Mouse (Mus musculus): ENCODE results near the gene Sirt3.

Gene Sirt3

DNA sequence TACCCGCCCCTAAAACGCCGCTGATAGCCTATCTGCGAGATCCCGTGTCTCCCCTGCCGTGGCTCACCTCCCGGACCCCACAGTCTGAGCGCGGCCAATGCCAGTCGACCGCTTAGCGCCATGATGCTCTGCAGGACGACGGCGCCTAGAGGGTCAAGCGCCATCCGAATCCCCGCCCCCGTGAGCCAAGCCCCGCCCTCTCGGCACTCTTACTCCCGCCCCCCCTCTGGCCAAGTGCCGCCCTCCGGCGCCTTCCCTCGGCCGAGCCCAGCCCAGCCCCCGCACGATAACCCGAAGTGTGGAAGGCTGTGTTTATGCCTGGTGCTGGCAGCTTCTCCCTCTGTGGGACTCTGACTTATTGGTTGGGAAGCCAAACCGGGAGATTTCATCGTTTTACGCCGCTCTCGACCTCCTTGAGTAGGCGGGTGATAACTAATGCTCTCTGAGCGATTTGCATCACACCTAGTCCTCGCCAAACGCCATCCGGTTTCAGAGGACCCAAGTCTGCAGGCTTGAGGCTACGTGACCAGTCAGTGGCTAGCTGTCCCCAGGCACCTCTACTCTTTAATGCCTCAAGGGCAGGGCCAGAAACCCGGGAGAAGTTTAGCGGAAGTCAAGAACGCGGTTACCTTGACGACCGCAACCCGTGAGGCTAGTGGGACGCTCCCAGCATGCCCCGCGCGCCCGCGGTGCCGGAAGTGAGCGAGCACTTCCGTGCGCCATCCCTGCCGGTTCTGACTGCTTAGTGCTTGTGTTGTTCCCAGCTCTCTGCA lies at the start of gene Sirt3, which contains the start of gene Psmd13:
Gene Sirt3 (minus strand): TSS at position 614 of the 773 bp plus-strand sequence.
Gene Psmd13 (plus strand): TSS at position 273 of the 773 bp plus-strand sequence.
- DNase-seq: peak; percentile 95

DNA sequence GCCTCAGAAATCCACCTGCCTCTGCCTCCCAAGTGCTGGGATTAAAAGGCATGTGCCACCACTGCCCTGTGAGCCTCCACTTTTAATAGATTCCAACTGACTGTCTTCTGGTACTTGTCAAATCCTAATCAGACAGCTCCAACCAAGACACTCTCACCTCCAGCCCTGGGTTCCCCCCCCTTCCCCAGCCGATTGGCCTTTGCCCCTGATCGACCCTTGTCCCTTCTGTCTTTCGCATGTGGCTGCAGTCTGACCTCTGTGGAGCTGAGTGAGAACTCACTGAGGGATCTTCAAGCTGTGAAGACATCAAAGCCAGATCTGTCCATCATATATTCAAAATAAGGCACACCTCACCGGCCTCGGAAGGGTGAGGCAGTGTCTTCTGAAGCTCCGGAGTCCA lies 45.1 kb upstream of the Sirt3 start:
- no peak for DNase-seq

DNA sequence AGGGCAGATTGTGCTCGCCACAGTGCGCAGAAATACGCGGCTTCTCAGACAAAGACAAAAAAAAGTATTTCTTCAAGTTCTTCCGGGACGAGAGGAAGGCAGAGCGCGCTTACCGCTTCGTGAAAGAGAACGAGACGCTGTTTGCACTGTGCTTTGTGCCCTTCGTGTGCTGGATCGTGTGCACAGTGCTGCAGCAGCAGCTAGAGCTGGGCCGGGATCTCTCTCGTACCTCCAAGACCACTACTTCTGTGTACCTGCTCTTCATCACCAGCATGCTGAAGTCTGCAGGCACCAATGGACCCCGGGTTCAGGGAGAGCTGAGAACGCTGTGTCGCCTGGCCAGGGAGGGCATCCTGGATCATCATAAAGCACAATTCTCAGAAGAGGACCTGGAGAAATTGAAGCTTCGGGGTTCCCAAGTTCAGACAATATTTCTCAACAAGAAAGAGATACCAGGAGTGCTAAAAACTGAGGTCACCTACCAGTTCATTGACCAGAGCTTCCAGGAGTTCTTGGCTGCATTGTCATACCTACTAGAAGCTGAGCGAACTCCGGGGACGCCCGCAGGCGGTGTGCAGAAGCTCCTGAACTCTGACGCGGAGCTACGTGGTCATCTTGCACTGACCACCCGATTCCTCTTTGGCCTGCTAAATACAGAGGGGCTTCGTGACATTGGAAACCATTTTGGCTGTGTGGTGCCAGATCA lies 41.1 kb upstream of the Sirt3 start:
- no peak for DNase-seq

DNA sequence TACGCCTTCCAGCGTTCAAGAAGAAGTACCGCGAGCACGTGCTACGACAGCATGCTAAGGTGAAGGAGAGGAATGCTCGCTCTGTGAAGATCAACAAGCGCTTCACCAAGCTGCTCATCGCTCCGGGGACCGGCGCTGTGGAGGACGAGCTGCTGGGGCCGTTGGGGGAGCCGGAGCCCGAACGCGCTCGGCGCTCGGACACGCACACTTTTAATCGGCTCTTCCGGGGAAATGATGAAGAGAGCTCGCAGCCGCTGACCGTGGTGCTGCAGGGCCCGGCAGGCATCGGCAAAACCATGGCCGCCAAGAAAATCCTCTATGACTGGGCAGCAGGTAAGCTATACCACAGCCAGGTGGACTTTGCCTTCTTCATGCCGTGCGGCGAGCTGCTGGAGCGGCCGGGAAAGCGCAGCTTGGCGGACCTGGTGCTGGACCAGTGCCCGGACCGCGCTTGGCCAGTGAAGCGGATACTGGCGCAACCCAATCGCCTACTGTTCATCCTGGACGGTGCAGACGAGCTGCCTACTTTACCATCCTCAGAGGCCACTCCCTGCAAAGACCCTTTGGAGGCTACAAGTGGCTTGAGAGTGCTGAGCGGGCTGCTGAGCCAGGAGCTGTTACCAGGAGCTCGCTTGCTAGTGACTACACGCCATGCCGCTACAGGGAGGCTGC lies 40.4 kb upstream of the Sirt3 start:
- peak; percentile 95 for DNase-seq

DNA sequence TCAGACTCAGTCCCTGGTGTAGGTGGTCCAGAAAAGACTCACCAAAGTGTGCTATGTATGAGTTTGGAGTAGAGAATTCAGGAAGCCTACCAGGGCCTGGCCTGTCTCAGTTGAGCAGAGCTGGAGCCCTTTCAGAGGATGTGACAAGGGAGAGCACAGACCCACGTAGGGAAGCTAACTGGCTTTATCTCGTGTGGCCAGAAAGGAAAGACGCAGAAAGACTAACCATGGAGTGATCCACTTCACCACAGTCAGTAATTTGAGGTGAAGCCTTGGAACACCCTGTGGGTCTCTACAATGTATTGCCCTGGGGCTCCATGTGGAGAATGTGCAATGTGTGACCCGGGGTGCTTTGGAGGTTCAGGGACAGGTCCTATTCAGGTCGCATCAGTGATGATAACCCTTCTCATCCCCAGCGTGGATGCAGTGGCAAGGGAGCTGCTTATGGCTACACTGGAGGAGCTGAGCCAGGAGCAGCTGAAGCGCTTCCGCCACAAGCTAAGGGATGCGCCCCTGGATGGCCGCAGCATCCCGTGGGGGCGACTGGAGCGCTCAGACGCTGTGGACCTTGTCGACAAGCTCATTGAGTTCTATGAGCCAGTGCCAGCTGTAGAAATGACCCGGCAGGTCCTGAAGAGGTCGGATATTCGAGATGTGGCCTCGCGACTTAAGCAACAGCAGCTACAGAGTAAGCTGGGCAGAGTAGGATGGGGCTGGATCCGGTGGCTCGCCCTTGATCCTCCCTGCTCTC lies 39.3 kb upstream of the Sirt3 start:
- DNase-seq: peak; percentile 64

DNA sequence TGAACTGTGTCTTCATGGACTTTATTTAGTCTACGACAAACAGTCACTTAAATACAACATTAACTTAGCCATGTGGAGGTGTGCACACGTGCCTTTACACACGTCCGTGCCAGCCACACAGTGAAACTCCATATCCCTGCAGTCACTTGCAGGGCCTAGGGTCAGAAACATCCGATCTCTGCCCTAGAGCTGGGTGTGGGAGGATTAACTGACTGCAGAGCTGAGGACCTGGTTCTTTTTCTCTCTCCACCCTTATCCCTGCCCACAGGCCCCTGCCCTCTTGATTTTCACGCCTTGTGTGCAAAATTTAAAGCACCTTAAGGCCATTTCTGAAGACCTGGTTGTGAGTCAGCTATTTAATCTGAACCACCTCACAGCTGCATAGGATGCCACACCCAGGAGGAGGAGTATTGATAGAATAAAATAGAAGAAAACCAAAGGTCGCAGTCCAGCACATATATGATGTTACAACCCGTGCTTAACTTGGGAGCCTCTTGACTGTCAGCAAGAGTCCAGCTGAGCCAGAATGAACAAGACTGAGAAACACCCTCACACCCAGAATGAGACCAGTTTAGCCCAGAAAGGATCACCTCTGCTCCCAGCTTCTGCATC lies 38.4 kb upstream of the Sirt3 start, which contains the start of gene Nlrp6:
Gene Nlrp6 (plus strand): TSS at position 485 of the 612 bp plus-strand sequence.
- no peak for DNase-seq

DNA sequence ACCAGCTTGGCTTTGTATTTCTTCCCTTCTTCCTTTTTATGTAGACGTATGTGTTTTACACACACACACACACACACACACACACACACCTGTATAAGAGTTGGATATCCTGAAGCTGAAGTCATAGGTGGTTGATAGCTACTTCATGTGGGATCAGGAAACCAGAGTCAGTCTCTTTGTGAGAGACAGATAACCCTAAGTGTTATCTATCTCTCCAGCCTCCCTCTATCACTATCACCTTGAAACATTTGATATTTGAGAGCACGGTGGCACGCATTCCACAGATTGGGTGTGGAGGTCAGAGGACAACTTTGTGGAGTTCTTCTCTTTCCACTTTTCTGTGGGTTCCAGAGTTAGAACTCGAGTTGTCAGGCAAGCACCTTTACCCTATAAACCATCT lies 37.8 kb upstream of the Sirt3 start:
- DNase-seq: no peak

DNA sequence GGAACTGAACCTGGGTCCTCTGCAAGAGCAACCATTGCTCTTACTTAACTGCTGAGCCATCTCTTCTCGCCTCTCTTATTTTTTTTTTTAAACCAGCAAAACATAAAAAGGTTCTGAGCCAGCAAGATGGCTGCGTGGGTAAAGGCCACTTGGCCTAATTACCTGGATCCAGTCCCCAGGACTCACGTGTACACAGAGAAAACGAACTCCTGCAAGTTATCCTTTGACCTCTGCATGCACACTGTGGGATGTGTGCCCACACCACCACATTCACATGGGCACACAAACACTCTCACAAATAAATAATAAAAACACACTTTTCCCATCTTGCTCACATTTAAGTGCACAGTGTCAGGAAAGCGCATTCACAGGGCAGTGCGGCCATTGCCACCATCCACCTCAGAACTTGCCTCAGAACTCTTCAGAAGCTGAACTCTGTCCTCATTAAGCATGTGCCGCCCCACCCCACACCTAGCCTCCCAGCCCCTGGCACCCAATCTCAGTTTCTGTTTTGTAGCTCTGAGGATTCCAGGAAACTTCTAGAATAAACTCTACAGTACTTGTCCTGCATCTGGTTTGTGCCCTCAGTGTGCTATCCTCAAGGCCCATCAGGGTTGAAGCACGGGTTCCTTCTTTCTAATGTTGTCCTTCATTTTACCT lies 32.1 kb upstream of the Sirt3 start:
- peak; percentile 91 for DNase-seq

DNA sequence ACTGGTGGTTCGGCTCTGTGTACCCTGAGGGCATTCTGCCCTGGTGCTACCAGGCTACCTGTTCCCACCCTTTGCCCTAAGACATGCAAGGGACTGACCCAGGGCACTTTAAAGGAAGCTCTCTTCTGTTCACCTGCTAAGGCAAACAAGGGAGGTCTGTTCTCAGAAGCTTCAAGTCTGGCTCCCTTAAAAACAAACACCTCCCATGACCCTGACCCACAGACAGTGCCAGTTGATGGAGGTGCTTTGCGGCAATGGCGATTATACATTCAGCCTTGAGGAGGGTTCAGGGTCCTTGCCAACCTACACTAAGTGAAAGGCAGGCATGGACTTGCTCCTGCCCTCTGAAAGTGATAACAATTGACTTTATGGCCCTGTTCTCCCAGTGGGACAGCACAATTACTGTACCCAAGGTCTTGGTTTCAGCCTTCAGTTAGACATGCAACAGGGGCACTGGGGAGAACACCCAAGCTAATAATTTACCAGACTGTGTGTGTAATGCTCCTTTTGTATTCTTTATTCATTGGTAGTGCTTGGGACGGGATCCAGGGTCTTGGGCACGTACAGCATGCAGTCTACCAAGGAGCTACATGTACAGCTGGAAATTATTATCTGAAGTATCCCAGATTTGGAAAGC lies 30.9 kb upstream of the Sirt3 start:
- peak; percentile 81 for DNase-seq

DNA sequence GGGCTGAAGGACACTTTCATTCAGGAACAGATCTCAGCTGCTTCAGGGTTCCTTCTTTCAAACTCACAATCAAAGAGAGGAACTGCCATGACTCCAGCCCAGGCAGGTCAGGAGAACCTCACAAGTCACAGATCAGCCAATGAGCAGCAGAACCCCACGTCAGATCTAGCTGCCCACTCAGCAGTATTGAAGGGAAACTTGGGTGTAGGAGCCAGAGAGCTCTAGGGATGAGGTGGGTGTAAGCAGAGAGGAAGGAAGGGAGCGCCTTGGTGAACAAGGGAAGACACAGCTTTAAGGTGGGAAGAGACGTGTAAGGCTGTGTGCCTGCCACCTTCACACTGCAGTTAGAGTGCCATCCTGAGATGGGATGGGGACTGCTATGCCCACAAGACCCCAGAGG lies 30.2 kb upstream of the Sirt3 start:
- no peak for DNase-seq

DNA sequence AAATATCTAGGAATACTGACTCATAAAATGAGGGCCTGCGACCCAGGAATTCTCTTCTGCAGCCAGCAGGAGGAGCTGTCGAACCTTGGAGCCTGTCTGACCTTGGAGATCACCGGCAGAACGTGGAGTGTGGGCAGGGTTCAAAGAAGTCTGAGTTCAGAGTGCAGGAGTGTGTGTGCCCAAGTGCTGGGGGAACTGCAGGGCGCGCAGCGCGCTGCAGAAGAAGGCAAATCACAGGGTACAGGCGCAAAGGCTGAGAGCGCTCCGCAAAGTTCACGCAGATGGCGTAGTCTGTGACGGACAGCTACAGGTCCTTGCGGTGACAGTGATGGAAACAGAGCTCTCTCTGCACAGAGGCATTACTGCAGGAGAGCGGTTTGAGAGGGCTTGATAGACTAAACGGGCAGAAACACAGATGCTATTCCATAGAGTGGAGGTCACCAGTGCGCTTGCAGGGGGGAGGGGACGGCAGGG lies 26.6 kb upstream of the Sirt3 start:
- peak; percentile 93 for DNase-seq

DNA sequence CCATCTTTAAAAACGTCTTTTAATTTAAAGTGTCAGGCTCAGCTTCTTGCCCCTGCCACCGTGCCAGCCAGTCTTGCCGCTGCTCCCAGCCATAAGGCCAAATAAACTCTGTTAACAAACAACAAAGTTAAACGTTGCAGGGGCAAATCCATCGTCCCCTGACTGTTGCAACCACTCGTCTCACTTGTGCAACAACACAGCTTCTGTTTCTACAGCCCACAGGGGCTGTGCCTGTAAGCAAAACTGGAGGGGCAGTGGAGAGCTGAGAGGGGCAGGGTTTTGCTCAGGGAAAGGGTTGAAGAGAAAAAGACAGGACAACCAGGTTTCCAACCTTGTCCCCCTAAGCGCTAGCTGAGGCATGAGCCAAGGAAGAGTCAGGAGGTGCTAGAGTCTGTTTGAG lies 26.1 kb upstream of the Sirt3 start:
- no peak for DNase-seq

DNA sequence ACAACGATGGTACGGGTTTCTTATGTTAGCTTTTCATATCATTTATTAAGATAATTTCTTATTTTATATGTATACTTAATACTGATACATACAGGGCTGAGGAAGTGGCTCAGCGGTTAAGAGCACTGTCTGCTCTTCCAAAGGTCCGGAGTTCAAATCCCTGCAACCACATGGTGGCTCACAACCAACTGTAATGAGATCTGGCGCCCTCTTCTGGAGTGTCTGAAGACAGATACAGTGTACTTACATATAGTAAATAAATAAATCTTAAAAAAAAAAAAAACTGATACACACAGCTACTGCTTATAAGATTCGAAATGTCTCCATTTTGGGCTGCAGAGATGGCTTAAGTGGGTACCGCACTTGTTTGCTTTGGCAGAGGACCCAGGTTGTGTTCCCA lies 25.6 kb upstream of the Sirt3 start:
- DNase-seq: no peak

DNA sequence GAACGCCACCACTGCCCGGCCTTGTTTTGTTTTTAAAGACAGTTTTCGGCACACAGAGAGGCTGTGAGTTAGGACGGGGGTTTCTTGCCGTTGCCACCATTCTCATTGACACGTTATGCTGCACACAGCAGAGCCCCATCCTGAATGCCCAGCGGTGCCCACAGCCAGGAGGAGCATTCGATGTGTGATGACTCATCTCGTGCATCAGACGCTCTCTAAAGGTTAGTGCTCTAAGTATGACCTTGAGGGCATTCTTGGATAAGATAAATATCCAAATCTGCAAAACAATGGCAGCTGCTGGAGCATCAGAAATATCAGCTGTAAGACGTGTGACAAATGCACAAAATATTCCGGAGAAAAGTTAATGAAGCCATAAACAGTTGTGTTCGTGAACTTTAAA lies 25.0 kb upstream of the Sirt3 start:
- no peak for DNase-seq

DNA sequence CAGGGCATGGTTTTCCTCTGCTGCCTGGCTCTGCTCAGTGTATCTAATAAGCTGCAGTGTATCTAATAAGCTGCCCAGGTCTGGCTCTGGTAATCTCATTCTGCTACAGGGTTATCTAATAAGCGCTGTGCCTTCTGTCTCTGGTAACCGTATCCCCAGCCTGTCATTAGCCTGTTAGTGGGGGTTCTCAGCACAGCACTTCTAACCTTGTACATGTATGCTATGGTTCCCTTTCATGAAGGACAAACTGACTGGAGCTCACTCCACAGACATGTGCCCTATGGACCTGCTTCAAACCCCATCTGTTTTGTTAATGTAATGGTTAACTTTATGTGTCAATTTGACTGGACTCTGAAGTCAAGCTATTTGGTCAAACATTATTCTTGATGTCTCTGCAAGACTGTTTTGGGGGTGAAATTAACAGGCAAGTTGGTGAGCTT lies 23.6 kb upstream of the Sirt3 start:
- DNase-seq: peak; percentile 88

DNA sequence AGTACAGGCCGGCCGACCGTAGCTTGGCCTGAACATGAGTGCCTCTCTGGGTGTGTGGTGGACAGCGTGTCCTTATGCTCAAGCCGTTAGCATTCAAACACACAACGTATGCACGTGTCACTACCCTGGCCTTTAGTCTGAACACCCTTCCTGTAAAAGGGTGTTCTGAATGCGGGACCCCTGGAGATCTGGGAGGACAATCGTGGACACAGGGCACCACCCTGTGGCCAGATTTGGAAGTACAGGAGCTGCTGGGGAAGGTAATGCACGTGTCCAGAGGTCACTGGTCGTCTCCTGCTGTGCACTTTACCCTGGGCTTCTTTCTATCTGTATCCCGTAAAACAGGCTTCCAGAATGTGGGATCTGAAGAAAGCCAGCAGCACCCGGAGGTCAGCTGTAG lies 21.1 kb upstream of the Sirt3 start:
- DNase-seq: peak; percentile 90

DNA sequence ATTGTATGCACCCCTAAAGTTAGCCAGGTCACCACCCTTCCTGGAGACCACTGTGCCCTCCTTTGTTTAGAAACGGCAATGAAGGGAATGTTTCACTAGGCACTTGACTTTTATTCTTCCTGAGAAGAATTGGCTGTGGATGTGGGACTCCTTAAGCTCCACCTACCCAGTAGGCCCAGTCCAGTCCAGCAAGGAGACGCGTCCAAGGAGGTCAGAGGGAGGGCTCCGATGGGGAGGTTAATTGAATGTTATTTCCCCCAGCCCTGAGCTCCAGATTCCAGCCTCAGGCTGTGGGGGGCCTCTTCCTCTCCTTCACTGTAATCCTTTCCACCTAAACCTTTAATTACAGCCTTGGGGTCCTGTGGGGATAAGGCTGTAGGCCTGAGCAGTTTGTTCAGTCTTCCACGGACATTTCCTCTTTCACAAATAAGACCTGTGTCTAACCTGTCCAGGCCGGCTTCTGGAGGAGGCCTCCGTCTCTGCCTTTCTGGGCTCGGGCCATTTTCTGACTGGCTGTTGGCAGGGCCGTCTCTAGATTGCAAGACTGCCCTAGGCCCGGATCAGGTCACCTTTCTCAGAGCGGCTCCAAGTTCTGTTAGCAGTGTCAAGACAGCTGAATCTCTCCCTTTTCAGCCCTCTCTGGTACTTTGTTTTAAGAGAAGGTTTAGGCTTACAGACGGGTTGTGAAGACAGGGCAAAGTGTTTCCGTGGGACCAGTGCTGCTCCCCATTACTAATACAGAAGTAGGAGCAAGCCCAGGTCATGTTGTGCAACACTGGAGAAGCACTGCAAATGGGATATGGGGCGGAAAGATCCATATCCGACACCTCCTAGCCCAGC lies 20.1 kb upstream of the Sirt3 start:
- DNase-seq: no peak

DNA sequence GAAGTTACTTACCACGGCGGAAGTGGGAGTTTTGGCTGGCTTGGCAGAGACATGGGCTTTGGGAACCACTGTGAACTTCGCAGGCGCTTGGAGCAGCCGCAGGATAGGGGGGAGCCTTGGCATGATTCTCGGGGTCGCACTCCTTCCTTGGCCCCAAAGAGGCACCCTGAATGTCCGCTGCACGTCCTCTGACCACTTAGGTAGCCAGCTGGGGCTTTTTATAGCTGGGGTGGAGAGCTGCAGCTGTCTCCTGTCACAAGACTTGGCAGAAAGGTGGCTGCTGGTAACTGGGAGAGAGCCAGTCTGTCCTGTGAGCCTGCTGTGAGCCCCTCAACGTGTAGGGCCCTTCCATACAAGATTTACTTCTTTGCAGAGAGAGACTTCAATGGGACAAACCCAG lies 18.1 kb upstream of the Sirt3 start, which contains the start of gene Cox8b:
Gene Cox8b (minus strand): TSS at position 227 of the 400 bp plus-strand sequence.
- DNase-seq: no peak

DNA sequence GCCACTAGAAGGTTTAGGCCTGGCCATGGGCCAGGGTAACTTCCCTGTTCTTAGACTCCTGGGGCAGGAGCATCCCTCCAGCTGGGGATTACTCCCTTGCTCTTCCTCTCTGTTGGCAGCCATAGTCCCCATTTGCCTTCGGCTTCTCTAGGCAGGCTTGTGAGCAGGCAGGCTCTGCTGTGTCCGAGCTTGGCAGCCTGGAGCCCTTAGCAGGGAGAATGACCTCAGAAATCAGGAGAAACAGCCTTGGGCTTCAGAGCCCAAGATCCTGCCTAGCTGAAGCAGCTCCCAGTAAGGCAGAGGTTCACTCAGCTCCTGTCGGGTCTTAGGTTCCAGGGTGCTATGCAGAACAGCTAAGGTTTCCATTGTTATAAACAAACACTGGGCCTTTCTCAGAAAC lies 17.0 kb upstream of the Sirt3 start:
- DNase-seq: no peak

DNA sequence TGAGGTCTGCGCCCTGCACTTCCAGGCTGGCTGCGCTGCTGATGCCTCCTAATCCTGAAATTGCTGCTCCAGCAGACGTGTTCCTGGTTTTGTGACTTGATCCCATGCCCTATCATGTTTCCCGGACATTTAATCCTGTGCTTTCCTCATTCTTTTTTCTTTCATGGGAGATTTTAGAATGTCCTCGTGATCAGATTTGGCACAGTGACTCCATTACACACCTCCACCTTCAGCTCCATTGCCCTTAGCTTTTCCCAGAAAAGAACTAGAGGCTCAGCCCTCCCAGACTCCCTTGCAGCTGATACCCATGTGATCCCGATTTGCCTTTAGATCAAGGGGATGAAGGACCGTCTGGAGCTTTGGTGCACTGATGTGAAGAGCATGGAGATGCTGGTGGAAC lies 15.8 kb upstream of the Sirt3 start:
- DNase-seq: no peak
